Mouse (Mus musculus): ENCODE measurements around the gene Olfr1254.

Olfr1254 gene

GRCm38 (mm10) chr2:89793519-89793918 lies at the start of gene Olfr1254:
TSS of gene Olfr1254 (minus strand) at chr2:89793619.
- DNase-seq (ENCODE audit: low spot score in 2 of 2) = no peak

- DNase-seq (ENCODE audit: low spot score in 2 of 2) = no peak
Measured at GRCm38 (mm10) chr2:89841455-89841854, 48.0 kb upstream of the Olfr1254 start, which contains the start of gene Olfr1256. TSS of gene Olfr1256 (minus strand) at chr2:89841555.

- no peak for DNase-seq (ENCODE audit: low spot score in 2 of 2)
Measured at GRCm38 (mm10) chr2:89820216-89820615, 26.8 kb upstream of the Olfr1254 start.

GRCm38 (mm10) chr2:89811751-89812150 lies 18.3 kb upstream of the Olfr1254 start, which contains the start of gene Olfr1255:
TSS of gene Olfr1255 (plus strand) at chr2:89812051.
- no peak for DNase-seq (ENCODE audit: low spot score in 2 of 2)

GRCm38 (mm10) chr2:89810751-89811150 lies 17.3 kb upstream of the Olfr1254 start:
- DNase-seq (ENCODE audit: low spot score in 2 of 2) = no peak

GRCm38 (mm10) chr2:89799583-89799982 lies 6.2 kb upstream of the Olfr1254 start:
- peak in 1 of 2 experiments; percentile 13 for DNase-seq (ENCODE audit: low spot score in 2 of 2)

GRCm38 (mm10) chr2:89756990-89757389 lies 36.4 kb downstream of the Olfr1254 start, which contains the start of gene Olfr1253:
TSS of gene Olfr1253 (minus strand) at chr2:89757090.
- DNase-seq (ENCODE audit: low spot score in 2 of 2) = no peak

Data from right cerebral cortex, adult 2 months (tissue).